Mouse (Mus musculus): ENCODE data around the gene Trpm6.
A peak's percentile ranks its signal among the peaks of the same experiment; 100 is the strongest.

Trpm6 gene

DNA sequence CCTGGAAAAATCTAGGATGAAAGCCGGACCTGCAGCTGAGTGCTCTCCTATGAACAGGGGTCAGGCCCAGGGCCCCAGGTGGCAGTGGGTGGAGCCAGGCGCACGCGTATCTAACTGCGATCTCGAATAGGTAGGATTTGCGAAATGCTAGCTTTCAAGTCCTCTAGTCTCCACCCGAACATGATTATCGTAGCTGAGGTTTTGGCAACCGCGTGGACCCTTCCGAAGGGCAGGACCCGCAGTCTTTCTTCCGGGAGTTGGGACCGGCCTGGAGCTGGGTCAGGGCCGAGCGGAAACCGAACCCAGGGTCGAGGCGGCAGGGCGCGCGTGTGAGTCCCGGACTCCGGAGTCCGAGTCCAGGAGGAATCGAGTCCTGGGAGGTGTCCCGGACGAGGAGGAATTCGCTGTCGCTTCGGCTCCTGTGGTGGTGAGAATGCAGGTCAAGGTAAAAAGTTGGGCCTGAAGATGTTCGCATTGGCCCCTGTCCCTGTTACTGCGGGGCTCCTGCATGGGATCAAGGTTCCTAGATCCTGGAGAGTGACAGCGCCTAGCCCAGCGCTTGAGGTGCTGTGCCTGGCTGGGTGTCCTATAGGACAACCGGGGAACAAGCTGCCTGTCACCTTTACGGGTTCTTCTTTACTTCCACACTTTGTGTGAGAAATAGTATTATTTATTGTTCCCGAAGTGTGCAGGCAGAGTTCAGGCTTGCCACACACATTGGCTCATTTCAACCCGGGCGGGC lies at the start of gene Trpm6:
Trpm6 (plus strand) TSS at position 386 of the 742 bp plus-strand sequence.
- no peak for DNase-seq (ENCODE audit: low spot score in 2 of 2)

DNA sequence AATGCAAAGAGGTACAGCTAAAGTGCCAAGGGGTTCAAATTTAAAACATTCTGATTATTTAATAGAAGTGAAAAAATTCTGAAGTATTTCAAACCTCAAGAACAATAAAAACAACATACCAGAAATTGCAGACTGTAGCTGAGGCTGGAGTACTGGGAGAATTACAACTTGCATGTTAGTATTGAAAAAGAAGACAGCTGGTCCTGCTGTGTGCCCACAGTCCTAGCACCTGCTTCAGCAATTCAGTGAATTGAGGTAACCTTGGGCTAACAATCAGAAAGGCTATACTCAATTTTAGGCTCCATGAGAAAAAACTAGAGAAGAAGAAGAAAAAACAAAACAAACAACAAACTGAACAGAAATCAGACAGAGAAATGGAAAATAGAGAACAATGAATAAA lies 41.7 kb upstream of the Trpm6 start:
- no peak for DNase-seq (ENCODE audit: low spot score in 2 of 2)

- no peak for DNase-seq (ENCODE audit: low spot score in 2 of 2)
Measured at GRCm38 (mm10) chr19:18710903-18711302, 38.9 kb upstream of the Trpm6 start.

DNA sequence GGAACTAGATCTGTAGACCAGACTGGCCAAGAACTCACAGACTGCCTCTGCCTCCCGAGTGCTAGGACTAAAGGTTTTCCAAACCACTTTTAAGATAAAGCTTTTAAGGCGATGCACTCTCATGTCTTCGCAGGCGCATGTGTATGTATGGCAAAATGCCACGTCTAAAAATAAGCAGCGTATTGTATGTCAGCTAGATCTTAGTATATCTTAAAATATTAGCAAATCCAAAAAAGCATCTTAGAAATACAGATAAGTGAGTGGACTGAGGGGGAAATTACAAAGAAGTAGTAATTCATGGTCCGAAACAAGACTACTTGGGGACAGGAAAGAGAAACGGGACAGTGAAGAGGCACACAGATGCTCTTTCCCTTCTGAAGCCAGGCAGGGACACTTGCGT lies 38.2 kb upstream of the Trpm6 start:
- no peak for DNase-seq (ENCODE audit: low spot score in 2 of 2)

- DNase-seq (ENCODE audit: low spot score in 2 of 2): no peak
Measured at GRCm38 (mm10) chr19:18712153-18712865, 37.5 kb upstream of the Trpm6 start.

GRCm38 (mm10) chr19:18712866-18713300 lies 36.9 kb upstream of the Trpm6 start, which contains the start of gene D030056L22Rik:
Gene D030056L22Rik (plus strand): TSS chr19:18713193.
- peak; percentile 96 to 99 for DNase-seq (ENCODE audit: low spot score in 2 of 2)

- DNase-seq (ENCODE audit: low spot score in 2 of 2): peak; percentile 46 to 50
Measured at GRCm38 (mm10) chr19:18713357-18713756, 36.4 kb upstream of the Trpm6 start.

GRCm38 (mm10) chr19:18716374-18716773 lies 33.4 kb upstream of the Trpm6 start:
- DNase-seq (ENCODE audit: low spot score in 2 of 2): peak; percentile 23 to 54

DNA sequence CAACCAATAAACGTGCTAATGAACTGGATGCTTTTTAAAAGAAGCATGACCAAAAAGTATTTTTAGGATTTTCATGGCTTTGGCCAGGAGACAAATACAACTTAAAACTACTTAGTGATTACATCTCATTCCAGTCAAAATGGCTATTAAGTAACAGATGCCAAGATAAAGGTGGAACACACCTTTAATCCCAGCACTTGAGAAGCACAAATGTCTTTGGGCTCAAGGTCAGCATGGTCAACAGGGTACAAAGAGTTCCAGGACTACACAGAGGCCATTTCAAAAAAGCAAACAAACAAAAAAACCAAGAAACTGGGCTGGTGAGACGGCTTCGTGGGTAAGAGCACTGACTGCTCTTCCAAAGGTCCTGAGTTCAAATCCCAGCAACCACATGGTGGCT lies 29.4 kb upstream of the Trpm6 start:
- DNase-seq (ENCODE audit: low spot score in 2 of 2): no peak

GRCm38 (mm10) chr19:18725186-18725585 lies 24.6 kb upstream of the Trpm6 start:
- no peak for DNase-seq (ENCODE audit: low spot score in 2 of 2)

DNA sequence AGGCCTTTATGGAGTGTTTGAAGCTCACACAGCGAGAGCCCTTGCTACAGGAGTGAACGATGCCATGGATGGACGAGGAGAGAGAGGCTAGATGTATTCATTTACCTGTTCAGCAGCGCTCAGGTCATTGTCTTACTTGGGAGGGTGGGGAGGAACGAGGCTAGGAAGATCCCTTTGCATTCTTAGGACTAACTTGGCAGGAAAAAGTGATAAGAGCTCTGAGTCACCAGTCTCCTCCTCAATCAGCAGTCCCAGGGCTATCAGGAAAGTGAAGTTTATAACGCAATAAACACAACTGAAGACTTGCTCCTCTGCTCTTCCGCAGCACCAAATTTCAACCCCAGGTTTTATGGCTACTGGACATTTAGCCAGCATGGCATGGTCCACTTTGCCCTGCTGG lies 19.5 kb upstream of the Trpm6 start:
- no peak for DNase-seq (ENCODE audit: low spot score in 2 of 2)

GRCm38 (mm10) chr19:18731077-18731476 lies 18.7 kb upstream of the Trpm6 start:
- DNase-seq (ENCODE audit: low spot score in 2 of 2): no peak

DNA sequence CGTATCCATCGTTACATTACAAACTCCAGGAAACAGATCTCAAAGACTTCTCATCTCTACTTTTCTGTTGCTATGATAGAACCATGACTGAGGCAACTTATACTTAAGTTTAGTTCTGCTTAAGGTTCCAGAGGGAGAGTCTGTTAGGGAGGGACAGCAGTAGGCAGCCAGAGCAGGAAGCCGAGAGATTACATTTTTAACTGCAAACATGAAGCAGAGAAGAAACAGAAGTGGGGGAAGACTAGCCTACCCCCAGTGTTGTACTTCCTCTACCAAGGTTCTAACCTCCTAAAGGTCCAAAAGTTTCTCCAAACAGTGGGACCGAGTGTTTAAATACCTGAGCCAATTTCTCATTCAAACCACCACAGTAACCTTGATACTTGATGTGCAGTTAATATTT lies 13.9 kb upstream of the Trpm6 start:
- DNase-seq (ENCODE audit: low spot score in 2 of 2): no peak

GRCm38 (mm10) chr19:18739146-18739545 lies 10.6 kb upstream of the Trpm6 start:
- no peak for DNase-seq (ENCODE audit: low spot score in 2 of 2)

DNA sequence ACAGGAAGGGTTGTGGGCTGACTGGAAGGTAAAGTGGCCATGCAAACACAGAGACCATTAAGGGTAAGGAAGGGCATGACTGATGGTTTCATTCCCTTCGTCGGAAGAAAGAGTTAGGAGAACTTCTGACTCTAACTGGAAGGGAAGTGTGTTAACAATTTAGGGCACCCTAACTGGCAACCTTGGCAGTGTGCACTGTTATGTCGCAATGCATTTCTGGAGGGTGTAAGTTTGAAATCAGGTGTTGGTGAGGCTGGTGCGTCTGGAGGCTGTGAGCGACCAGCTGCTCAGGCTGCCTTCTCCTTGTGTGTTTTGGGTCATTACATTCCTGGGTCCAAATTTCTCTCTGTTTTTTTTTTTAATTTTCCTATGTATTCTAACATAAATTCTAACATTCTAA lies 5.8 kb upstream of the Trpm6 start:
- no peak for DNase-seq (ENCODE audit: low spot score in 2 of 2)

DNA sequence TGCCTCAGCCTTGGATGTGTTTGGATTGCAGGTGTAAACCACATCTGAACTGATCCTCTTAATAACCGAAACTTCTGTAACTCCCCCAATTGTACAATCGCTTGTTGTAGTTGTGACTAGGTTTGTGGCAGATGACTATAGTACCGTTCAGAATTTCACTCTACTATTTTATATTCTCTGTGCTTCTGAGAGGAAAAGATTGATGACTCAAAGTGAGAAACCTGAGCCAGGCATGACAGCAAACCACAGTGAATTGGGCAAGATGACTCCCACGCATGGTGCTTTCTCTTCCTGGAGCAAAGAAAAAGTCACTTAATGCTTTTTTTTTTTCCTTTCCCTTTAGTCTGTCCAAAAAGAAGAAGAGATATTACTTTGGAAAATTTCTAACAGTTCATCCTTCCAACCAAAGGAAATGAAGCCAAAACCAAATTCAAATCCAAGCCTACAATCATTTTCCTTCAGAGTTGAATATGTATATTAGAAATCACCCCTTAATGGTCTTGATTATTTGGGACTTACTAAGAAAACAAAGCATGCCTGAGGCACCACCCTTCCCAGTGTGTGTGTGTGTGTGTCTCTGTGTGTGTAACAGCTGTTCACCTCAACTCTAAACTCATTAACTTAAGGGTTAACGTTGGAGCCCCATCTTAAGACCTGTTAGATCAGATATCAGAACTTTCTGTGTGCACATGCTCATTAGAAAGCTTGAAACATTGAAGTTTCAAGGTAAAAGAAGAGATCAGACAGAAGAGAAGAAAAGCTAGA lies 3.0 kb upstream of the Trpm6 start:
- no peak for DNase-seq (ENCODE audit: low spot score in 2 of 2)

DNA sequence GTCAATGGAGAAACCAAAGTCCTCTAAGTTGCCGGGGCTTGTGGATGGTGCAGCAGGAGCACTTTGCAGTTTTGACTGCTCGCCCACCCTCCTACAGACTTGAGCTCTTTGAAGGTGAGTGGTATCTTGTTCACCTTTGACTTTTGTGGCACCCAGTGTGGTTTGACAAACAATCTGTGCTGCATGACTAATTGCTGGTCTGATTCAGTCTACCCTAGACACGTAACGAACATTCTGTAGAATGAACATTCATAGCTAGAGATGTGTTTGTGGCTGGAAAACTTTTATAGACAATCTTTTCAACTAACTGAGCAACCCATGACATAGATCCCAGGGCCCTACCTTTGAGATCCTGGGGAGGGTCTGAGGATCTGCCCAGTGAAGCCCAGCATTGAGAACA lies 2.4 kb upstream of the Trpm6 start:
- DNase-seq (ENCODE audit: low spot score in 2 of 2): no peak

DNA sequence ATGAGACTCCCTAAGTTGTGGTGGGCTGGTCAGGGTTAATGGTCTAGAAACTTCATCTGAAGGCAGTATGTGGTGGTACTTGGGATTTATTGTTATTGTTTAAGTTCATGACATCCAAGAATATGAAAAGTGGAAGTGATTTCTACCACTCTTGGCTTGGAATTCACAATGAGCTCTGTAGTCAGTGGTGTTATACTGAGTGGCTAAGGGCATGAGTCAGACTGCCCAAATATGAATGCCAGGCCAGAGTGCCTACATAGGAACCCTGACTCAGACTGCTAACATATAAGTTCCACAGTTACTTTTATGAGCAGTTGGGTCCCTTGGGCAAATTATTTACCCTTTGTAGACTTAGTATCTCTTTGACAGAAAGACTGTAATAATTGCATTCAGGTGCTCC lies 7.4 kb downstream of the Trpm6 start:
- no peak for DNase-seq (ENCODE audit: low spot score in 2 of 2)

DNA sequence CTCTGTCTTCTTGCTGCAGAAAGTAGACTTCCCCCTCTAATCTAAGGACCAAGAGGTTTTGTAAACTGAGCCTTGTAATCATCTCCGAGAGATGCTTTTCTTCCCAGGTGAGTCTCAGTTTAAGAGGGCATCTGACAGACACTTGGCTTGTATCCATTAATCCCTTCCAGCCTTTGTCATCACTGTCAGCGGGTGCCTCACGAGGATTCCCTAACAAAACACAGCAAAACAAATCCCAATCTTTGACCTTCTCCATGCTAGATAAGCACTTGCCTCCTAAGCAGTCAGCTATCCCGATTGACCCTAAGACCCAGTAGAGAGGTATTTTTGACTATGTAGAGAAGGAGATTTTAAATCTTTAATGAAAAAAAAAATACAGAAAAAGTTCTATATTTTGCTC lies 7.9 kb downstream of the Trpm6 start:
- no peak for DNase-seq (ENCODE audit: low spot score in 2 of 2)

GRCm38 (mm10) chr19:18758269-18758668 lies 8.5 kb downstream of the Trpm6 start:
- DNase-seq (ENCODE audit: low spot score in 2 of 2): no peak

GRCm38 (mm10) chr19:18758916-18759315 lies 9.1 kb downstream of the Trpm6 start:
- no peak for DNase-seq (ENCODE audit: low spot score in 2 of 2)

DNA sequence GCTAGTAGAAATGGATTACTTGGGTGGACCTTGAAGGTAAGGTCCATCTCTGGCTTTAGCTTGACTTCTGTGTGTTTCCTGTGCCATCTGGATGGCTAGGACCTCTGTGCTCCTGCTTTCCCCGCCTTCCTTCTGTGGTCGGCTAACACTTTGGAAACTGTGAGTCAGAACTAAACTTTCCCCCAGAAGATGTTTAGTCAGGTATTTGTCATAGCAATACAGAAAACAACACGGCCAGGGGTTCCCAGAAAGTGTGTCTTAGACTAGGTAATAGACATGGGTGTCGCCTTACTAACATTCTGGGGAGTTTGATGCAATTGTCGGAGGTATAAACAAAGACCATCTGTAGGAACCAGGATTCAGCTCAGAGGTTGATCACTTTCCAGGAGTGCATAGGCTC lies 16.6 kb downstream of the Trpm6 start:
- DNase-seq (ENCODE audit: low spot score in 2 of 2): no peak

Measured in frontal cortex, postnatal 10 days (tissue).